Mouse (Mus musculus) stomach, postnatal 0 days (tissue): Measurements from ENCODE around the gene Asb13.

Experiments
- CTCF ChIP-seq: IDR thresholded peaks from 2 replicates; pipeline ENCODE4 v1.5.1; 2016; ENCODE audit warnings: antibody characterized with exemption, low read depth, mild to moderate bottlenecking, moderate library complexity
- EP300 ChIP-seq: optimal IDR thresholded peaks from 2 replicates; pipeline ENCODE3; 2016; ENCODE audit warnings: antibody characterized with exemption

GRCm38 (mm10) chr13:3645919-3646318, 12.1 kb downstream of the Asb13 start:
- TF ChIP-seq CTCF (no peak), EP300 (no peak)
